Mouse (Mus musculus) liver, embryonic 16.5 days (tissue): ENCODE measurements around the gene Prkcb. TPM values are rescaled to one million over a fixed set of nuclear protein-coding genes. Genes with fewer than 3 reads are reported as not detected.

ENCODE experiments used
- ATAC-seq: fragments of 200-750 bp; cut with Nextera tagmentation; 2 replicates; pipeline ENCODE4 v1.8.0; 2017; ENCODE audit warnings: low read depth, mild to moderate bottlenecking, moderate number of reproducible peaks, moderate library complexity
- H3K27ac ChIP-seq: fragments of 300-500 bp; sonication (generic); 2 replicates; pipeline ENCODE4 v1.5.1; 2014; ENCODE audit warnings: mild to moderate bottlenecking, low read length
- H3K27me3 ChIP-seq: fragments of 300-500 bp; sonication (generic); 2 replicates; pipeline ENCODE4 v1.6.1; 2014; ENCODE audit warnings: low read depth, low read length, mixed read lengths; ENCODE audit not compliant: control insufficient read depth, insufficient read depth
- H3K36me3 ChIP-seq: fragments of 300-500 bp; sonication (generic); 2 replicates; pipeline ENCODE4 v1.6.1; 2014; ENCODE audit warnings: mild to moderate bottlenecking; ENCODE audit not compliant: control insufficient read depth, insufficient read depth
- H3K4me1 ChIP-seq: fragments of 300-500 bp; sonication (generic); 2 replicates; pipeline ENCODE4 v1.6.1; 2014; ENCODE audit warnings: low read depth, low read length, mixed read lengths; ENCODE audit not compliant: control insufficient read depth
- H3K4me2 ChIP-seq: fragments of 300-500 bp; sonication (generic); 2 replicates; pipeline ENCODE4 v1.6.1; 2014; ENCODE audit warnings: low read depth, low read length, mixed read lengths
- H3K4me3 ChIP-seq: fragments of 300-500 bp; sonication (generic); 2 replicates; pipeline ENCODE4 v1.5.1; 2014; ENCODE audit warnings: low read depth, mild to moderate bottlenecking, low read length
- H3K9ac ChIP-seq: fragments of 300-500 bp; sonication (generic); 2 replicates; pipeline ENCODE4 v1.6.1; 2014; ENCODE audit warnings: low read depth, low read length
- H3K9me3 ChIP-seq: fragments of 300-500 bp; sonication (generic); replicated peaks from 2 replicates; pipeline ENCODE4 v1.6.1; 2016; ENCODE audit warnings: low read length; ENCODE audit not compliant: control insufficient read depth
- WGBS: fragments of 180-500 bp; shearing (Covaris S2); extraction: QIAGEN DNeasy Blood & Tissue Kit; methylation state at CpG from one replicate; pipeline ENCODE4 v1.1.7; 2014; ENCODE audit not compliant: insufficient replicate concordance; 5-methylcytosine and 5-hydroxymethylcytosine counted together
- polyA plus RNA-seq: library from polyadenylated mRNA; unstranded; fragments of >200 nt; fragmentation: Nextera tagmentation; extraction: Ambion mirVana; gene quantifications from 2 replicates; pipeline ENCODE4 v1.2.1, GENCODE M21; 2015

The Prkcb gene
- polyA plus RNA-seq, 1 experiment from 2014 or later = 4.7 TPM

DNA sequence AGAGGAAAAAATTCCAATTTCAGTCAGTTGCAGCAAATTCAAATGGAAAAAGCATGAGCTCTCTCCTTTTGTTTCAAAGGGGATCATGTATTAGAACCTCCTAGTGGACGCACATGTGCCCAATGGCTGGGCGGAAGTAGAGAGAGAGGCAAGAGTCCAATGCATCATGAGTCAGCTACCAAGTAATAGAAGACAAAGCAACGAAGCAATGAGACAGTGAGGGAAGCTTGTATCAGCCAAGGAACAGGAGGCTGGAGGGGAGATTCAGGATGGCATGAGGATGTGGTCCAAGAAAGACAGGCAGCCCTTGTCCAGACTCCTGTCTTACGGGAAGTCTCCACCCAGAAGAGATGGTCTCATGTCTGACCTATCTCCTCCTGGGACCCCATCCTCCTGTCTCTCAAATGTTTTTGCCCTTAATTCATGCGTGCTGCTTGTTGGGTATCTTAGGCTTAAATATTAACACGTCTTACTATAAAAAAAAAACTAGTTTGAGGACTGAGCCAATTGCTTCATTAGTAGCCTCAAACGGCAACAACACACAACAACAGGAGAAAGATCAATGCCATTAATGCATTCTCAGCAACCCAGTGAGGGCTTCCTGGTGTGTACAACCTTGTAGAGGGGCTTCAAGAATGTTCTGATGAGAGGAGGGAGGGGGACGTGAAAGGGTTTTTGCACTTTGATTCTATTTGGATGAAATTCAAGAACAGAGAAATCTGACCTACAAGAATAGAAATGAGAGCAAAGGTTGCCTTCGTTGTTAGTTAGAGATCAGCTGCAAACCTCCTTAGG, 245.2 kb downstream of the Prkcb start:
- Histone ChIP-seq H3K4me1 (no peaks in the 10 kb centered on the region), H3K4me2 (no peak overlapping the region), H3K4me3 (no peak overlapping the region), H3K9me3 (no peaks in the 10 kb centered on the region), H3K27ac (no peak overlapping the region), H3K27me3 (no peaks in the 10 kb centered on the region), H3K36me3 (no peaks in the 10 kb centered on the region), H3K9ac (no peak overlapping the region)
- 66% methylated on average over 9 of the region's 9 CpGs for whole genome bisulfite sequencing
- no peak for ATAC-seq

DNA sequence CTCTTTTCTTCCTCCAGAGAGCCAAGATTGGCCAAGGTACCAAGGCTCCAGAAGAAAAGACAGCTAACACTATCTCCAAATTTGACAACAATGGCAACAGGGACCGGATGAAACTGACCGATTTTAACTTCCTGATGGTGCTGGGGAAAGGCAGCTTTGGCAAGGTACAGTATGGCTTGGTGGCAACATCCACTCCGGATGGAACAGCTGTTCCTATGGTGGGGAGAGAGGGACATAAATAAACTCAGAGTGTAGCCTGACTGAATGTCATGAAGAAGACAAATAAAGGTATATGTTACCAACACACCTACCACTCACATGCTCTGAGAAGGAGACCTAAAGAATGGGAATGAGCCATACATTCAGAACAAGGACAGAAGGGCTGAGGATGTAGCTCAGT, 256.1 kb downstream of the Prkcb start:
- ATAC-seq = no peak
- no peak overlapping the region for H3K4me2 ChIP-seq
- WGBS = 55% methylated on average over 3 of the region's 3 CpGs

DNA sequence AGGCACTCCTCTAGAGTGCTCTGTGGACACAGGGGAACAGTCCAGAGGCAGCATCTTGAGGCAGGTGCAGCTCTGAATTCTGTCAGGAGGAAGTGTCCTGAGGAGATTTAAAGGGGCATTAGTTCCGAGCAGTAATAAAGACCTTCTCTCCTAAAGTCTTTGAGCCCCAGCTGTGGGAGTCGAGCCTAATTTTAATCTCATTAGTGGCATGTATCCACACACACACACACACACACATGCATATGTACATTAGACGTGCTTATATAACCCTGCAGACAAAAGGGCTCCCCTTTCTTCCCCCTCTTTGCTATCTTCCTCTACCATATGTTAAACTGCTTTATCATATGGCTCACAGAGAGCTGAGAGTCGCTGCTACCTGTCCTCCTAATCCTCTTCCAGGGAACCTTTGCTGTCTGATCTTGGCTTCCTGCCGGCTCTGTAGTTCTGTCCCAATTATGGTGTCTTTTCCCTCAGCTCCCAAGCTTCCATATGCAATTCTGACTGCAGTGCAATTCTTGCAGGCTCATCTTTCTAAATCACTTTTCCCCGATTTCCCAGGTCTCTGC, 268.1 kb downstream of the Prkcb start:
- no peak for ATAC-seq
- WGBS = 31% methylated on average over 6 of the region's 6 CpGs
- H3K4me2 ChIP-seq = no peak overlapping the region

More for the DNA sequence above, 256.1 kb downstream of the Prkcb start:
- H3K9ac ChIP-seq = no peak overlapping the region
- H3K9me3 ChIP-seq = no peaks in the 10 kb centered on the region
- H3K36me3 ChIP-seq = no peaks in the 10 kb centered on the region
- H3K4me1 ChIP-seq = no peaks in the 10 kb centered on the region
- H3K27me3 ChIP-seq = no peaks in the 10 kb centered on the region
- no peak overlapping the region for H3K4me3 ChIP-seq
- H3K27ac ChIP-seq = no peak overlapping the region

DNA sequence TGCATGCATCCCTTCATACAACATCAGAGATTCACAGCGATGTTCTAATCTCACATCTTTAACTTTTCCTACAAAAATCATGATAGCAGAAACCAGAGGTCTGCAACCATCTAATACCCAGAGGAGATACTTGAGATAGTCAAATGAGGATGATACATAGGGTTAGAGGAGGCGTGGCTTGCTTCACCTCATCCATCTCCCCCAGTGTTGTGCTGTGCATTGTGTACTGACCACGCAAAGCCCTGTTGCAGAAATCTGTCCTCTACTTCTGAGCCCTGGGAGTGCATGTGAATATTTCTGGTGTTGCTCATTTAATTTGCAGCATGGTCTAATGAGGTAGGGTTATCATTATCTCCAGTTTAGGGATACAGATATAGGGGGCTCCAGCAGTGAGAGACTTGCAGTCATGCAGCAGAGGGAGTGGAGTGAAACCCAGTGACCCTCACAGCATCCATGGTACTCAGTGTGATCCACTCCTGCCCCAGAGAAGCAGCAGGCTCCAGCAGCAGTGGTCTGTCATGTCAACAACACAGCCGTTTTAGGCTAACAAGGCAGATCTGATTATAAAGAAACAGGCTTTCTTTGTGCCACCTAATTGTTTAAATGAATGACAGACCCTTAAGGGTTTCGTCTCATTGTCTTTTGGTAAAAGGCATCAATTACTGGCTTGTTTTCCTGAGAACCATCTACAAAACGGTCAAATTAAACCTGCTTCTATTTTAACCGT, 269.7 kb downstream of the Prkcb start:
- Histone ChIP-seq H3K4me2 (no peak overlapping the region), H3K27me3 (no peaks in the 10 kb centered on the region), H3K9me3 (no peaks in the 10 kb centered on the region), H3K4me3 (no peak overlapping the region), H3K27ac (no peak overlapping the region), H3K9ac (no peak overlapping the region), H3K4me1 (no peaks in the 10 kb centered on the region), H3K36me3 (no peaks in the 10 kb centered on the region)
- no peak for ATAC-seq
- 46% methylated on average over 7 of the region's 7 CpGs for WGBS

More for the DNA sequence above, 268.1 kb downstream of the Prkcb start:
- H3K27me3 ChIP-seq = no peaks in the 10 kb centered on the region
- no peaks in the 10 kb centered on the region for H3K4me1 ChIP-seq
- H3K27ac ChIP-seq = no peak overlapping the region
- H3K4me3 ChIP-seq = no peak overlapping the region
- H3K9ac ChIP-seq = no peak overlapping the region
- H3K9me3 ChIP-seq = no peaks in the 10 kb centered on the region
- no peaks in the 10 kb centered on the region for H3K36me3 ChIP-seq

DNA sequence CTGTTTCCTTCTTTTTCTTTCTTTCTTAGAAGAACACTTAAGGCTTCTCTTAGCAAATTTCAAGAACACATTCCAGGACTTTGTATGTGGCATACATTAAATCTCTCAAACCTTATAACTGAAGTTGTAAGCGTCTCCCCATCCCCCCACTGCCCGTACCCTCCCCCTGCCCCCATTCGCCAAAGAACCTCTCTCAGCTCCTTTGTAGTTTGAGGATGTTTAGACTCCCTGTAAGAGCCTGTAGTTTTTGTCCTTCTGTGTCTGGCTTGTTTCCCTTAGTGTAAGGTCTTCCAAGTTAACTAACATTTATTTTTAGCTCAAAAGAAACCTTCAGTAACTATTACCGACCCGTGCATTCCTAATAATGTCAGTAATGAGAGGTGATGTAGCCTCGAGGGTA, 270.4 kb downstream of the Prkcb start:
- Histone ChIP-seq H3K4me2 (no peak overlapping the region), H3K9ac (no peak overlapping the region), H3K4me1 (no peaks in the 10 kb centered on the region), H3K27ac (no peak overlapping the region), H3K36me3 (no peaks in the 10 kb centered on the region), H3K27me3 (no peaks in the 10 kb centered on the region), H3K9me3 (no peaks in the 10 kb centered on the region), H3K4me3 (no peak overlapping the region)
- no peak for ATAC-seq
- WGBS = 40% methylated on average over 6 of the region's 6 CpGs

DNA sequence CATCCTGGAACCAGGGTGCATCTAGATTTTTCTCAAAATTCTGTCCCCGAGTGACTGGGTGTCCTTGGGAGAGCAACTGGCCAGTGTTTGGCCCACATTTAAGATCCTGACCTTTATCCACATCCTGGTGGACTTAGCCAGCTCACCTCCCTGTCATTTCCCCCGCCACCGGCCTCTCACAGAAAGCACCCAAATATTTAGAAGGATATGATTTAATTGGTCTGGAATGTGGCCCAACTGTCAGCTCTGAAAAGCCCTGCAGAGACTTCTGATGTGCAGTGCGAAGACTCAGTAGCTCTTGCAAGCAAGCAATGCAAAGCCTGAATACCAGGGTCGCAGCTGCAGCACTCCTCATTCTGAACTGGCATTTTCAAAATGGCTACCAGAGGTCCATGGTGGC, 274.0 kb downstream of the Prkcb start:
- 49% methylated on average over 5 of the region's 5 CpGs for WGBS
- ATAC-seq = no peak
- Histone ChIP-seq H3K36me3 (no peaks in the 10 kb centered on the region), H3K9me3 (no peaks in the 10 kb centered on the region), H3K4me2 (no peak overlapping the region), H3K4me3 (no peak overlapping the region), H3K27me3 (no peaks in the 10 kb centered on the region), H3K9ac (no peak overlapping the region), H3K27ac (no peak overlapping the region), H3K4me1 (no peaks in the 10 kb centered on the region)

DNA sequence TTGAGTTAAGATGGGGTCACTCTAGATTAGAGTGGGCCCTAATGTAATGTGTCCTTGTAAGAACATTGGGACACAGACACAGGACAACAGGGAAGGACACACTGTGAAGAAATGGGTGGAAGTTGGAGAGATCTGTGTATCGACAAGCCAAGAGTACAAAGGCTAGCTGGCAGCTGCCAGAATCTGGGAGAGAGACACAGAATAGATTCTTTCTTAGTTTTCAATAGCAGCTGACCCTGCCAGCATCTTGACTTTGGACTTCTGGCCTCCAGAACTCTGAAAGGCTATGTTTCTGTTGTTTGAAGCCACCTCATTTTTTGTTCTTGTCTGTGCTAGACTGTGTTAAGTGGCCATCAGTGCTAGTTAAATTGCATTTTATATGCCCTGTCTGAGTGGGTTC, 276.8 kb downstream of the Prkcb start:
- no peaks in the 10 kb centered on the region for H3K36me3 ChIP-seq
- H3K9me3 ChIP-seq = no peaks in the 10 kb centered on the region
- H3K27ac ChIP-seq = no peak overlapping the region
- H3K4me3 ChIP-seq = no peak overlapping the region
- 58% methylated on average over 1 of the region's 1 CpGs for WGBS
- H3K4me1 ChIP-seq = no peaks in the 10 kb centered on the region
- no peak overlapping the region for H3K9ac ChIP-seq
- H3K27me3 ChIP-seq = no peaks in the 10 kb centered on the region
- ATAC-seq = no peak
- no peak overlapping the region for H3K4me2 ChIP-seq

DNA sequence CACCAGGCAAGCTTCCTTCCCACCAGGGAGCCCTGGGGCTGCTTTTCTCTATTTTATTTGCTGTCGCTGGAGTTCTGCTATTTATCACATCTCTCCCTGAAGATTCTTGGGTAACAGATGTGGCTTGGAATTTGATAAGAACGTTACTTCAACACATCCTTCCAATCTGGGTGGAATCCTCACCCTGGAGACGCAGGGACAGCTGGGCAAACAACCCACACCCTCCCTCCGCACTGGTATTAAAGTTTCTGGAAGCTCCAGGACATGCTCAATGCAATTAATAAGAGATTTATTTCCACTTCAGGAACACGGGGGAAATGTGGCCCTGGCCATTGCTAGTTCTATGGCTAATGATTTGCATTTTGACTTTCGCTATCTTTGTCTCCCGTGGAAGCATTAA, 277.5 kb downstream of the Prkcb start:
- ATAC-seq = no peak
- 52% methylated on average over 7 of the region's 7 CpGs for WGBS
- Histone ChIP-seq H3K4me1 (no peaks in the 10 kb centered on the region), H3K36me3 (no peaks in the 10 kb centered on the region), H3K27me3 (no peaks in the 10 kb centered on the region), H3K9ac (no peak overlapping the region), H3K4me3 (no peak overlapping the region), H3K27ac (no peak overlapping the region), H3K4me2 (no peak overlapping the region), H3K9me3 (no peaks in the 10 kb centered on the region)

DNA sequence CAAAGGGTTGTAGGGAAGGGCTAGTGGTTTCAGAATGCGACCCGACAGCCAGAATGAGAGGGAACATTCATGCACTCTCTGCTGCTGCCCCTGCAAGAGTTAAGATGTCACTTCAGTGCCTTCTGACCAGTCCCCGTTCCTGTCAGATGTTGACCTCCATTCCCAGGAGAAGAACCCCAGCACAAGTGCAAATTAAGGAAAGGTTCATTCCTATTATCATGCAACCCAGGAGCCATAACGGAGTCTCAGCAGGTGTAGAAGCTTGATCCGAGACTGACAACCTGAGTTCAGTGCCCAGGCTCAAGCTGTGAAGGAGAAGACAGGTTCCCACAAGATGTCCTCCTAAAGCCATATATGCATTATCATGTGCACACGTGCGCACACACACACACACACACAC, 280.2 kb downstream of the Prkcb start:
- no peaks in the 10 kb centered on the region for H3K36me3 ChIP-seq
- 67% methylated on average over 7 of the region's 7 CpGs for WGBS
- no peak overlapping the region for H3K4me3 ChIP-seq
- H3K9me3 ChIP-seq = no peaks in the 10 kb centered on the region
- H3K4me2 ChIP-seq = no peak overlapping the region
- H3K4me1 ChIP-seq = no peaks in the 10 kb centered on the region
- ATAC-seq = no peak
- H3K27ac ChIP-seq = no peak overlapping the region
- H3K27me3 ChIP-seq = no peaks in the 10 kb centered on the region
- H3K9ac ChIP-seq = no peak overlapping the region
